Mouse (Mus musculus) heart, adult 11 months (tissue): ENCODE data around the gene Tango6.
"Not testable (repeated sequence)": the region's sequence is repeated elsewhere in the genome, so short reads cannot be mapped to it uniquely, and the experiment has no call there.

Experiments
- DNase-seq: peaks from one replicate; pipeline ENCODE4 v3.0.0; 2022

Tango6 gene

GRCm38 (mm10) chr8:106761867-106762523, 79.1 kb downstream of the Tango6 start:
- DNase-seq, result no peak

GRCm38 (mm10) chr8:106764529-106764928, 81.7 kb downstream of the Tango6 start:
- no peak for DNase-seq

- no peak for DNase-seq
Observed at GRCm38 (mm10) chr8:106765570-106765969, 82.7 kb downstream of the Tango6 start.

GRCm38 (mm10) chr8:106766736-106767135, 83.9 kb downstream of the Tango6 start:
- DNase-seq, result no peak

- DNase-seq, result peak; percentile 82
Observed at GRCm38 (mm10) chr8:106769147-106769805, 86.4 kb downstream of the Tango6 start.

DNA sequence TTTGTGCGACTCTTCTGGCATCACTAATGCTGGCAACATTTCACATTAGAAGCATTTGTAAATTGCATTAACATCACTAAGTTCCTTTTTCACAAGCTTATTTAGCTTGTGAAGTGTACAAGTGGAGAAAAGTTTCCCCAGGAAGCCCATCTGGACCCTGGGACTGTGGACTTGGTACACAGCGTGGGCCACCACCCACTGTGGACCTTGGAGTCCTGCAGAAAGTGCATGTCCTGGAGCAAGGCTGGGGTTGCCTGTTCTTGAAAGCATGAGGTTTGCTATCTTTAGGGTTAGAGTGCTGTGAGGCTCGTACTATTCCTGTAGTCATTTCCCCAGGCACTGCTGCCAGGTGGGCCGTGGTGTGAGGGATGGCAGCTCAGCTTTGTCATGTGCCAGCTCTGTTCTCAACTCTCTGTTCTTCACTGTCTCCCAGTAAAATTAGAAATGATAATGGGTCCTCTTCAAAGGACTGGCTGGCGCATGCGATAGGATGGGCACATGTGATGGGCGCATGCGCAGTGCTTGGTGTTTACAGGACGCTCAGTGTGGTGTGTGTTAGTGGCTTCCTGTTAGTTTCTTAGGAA, 87.8 kb downstream of the Tango6 start:
- peak; percentile 98 for DNase-seq

- DNase-seq, result no peak
Observed at GRCm38 (mm10) chr8:106772094-106772493, 89.2 kb downstream of the Tango6 start.

GRCm38 (mm10) chr8:106772501-106772900, 89.6 kb downstream of the Tango6 start:
- no peak for DNase-seq

DNA sequence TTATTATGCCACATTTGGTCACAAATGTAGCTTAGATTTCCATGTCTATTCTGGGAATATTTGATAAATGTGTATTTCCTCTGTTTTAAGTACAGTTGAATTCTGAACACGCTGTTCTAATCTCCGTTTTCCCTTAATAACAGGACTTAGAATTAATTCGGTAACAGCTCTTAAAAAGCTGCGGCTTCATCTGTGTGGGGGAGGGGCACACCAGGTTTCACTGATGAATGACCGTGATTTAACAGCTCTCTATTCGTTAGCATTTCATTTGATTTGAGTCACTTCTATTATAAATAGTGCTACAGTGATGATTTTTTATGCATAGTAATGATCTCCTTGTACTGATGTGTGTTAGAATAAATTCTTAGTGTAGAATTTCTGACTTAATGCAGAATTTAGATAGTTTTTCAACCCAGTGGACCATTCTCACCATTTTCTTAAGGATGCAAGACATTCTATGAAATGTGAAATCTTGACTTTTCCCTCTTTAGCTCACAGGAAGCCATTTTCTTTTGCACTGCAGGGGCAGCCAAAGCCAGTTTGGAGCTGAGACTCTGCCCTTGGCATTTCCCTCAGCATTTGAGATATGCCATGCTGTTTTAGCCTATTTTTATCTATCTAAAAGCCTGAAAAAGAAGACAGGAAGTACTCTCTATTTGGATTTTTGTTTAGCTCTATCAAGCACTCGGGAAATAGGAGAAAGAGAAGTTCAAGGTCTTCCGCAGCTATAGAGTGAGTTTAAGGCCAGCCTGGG, 91.9 kb downstream of the Tango6 start:
- peak; percentile 6 for DNase-seq

DNA sequence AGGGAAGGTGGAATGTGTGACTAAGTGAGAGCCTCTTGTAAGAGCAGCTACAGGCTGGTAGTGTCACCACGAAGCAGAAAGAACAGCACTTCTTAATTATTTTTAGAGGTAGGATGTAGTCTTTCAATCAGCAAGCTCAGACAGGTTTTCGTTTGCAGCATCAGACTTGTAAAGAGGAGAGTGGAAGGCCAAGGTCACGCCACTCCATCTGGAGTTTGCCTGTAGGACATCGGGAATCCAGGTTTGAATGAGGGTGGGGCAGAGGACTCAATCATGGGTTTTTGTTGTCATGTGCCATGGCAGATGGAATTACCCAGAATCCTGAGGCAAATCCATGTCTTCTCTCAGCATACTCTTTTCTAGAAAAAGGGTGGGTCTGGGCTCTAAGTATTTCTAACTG, 106.8 kb downstream of the Tango6 start:
- no peak for DNase-seq

DNA sequence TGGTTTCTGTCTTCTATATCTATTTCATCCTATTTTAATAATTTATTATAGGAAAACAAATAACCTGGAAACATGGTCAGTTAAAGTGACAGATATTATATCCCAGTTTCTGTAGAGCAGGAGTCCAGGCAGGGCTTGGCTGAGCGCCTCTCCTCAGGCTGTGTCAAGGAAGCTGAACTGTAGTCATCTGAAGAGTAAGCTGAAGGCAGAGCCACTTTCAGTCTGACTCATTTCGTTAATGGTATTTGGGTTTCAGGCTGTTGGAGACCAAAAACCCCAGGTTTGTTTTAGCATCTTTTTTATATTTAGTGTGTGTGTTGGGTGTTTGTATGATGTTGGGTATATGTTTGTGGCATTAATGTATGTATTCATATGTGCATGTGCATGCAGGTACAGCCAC, 112.0 kb downstream of the Tango6 start:
- DNase-seq, result no peak

GRCm38 (mm10) chr8:106799821-106800220, 117.0 kb downstream of the Tango6 start:
- DNase-seq, result no peak

DNA sequence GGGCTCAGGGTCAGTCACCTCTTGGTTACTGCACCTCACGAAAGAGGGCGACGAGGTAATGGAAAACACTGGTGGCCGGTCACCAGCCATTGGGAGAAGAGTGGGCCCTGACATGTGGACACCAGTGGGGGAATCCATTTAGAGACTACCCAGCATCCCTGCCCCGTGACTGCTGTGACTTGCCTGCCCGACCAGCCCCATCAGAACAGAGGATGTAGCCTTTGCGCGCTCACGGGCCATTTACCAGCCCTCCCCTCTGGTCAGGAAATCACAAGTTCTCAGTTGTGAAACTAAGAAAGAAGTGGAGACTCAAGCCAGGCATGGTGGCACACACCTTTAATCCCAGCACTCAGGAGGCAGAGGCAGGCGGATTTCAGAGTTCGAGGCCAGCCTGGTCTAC, 118.4 kb downstream of the Tango6 start:
- peak; percentile 95 for DNase-seq

DNA sequence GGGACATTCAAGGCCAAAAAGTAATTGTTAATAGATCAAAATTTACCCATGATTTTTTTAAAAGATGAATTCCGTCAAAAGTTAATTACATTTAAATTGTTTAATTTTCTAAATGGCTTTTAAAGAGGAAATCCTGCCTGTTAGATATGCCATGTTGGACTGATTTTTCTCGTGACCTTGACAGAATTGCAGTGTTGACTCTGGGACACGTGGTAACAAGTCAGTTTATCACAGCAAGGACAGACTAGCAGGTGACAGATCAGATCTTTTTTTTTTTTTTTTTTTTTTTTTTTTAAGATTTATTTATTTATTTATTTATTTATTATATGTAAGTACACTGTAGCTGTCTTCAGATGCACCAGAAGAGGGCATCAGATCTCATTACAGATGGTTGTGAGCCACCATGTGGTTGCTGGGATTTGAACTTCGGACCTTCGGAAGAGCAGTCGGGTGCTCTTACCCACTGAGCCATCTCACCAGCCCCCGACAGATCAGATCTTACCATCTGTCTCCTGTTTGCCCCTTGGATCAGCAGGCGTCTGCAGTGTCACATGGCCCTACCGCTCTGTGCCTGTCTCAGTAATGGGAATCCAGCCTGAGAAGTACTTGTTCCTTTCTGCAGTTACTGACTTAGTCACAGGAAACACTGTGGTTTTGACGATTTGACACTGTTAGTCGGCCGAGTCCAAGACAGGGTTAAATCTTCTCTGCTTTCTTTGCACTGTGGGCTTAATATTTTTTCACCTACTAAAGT, 119.7 kb downstream of the Tango6 start:
- DNase-seq, result not testable (repeated sequence)

GRCm38 (mm10) chr8:106805859-106806258, 123.0 kb downstream of the Tango6 start:
- peak; percentile 79 for DNase-seq

DNA sequence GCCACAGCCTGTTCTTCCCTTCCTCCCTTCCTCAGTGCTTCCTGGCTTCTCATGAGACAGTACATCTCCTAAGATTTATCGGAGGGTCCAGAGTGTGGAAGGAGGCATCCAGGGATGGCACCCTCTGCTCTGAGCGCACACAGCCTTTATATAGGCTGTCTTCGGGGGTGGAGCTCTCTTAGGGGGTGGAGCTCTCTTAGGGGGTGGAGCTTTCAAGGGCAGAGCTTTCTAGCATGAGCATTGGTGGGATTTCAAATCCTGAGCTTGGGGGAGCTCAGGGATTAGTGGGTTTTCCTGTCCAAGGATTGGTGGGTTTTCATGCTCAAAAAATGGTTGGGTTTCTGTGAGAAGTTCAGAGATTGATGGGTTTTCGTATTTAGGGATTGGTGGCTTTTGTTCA, 124.6 kb downstream of the Tango6 start:
- no peak for DNase-seq

DNA sequence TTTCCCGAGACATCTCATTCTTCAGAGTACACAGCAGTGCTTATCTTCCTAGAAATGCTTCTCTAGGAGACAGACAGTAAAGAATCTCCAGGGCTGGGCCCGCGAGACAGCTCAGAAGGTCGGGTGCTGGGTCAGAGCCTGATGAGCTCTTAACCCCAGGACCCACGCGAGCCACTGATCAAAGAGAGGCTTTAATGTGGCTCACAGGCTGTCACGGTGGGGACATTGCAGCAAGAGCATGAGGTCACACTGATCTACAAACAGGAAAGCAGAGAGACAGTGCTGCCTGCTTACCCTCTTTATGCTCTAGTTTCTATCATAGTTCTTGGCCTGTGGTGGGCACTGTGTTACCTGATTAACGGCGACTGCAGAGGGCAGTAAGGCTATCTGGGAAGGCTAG, 126.9 kb downstream of the Tango6 start:
- peak; percentile 67 for DNase-seq

GRCm38 (mm10) chr8:106810406-106810805, 127.5 kb downstream of the Tango6 start:
- DNase-seq, result peak; percentile 66

DNA sequence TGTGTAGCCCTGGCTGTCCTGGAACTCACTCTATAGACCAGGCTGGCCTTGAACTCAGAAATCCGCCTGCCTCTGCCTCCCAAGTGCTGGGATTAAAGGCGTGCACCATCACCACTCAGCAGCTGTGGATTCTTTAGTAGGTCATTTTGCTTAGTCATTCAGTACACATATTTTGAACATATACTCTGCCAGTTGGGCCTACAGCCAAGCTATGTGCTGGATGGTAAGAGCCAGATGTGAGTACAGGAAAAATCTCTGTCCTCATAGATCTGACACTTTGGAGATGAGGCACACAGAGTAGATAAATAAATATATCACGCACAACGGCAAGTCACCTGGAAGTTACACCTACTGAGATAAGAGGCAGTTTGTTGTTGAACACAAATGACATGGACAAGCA, 129.7 kb downstream of the Tango6 start:
- peak; percentile 66 for DNase-seq

- peak; percentile 84 for DNase-seq
Observed at GRCm38 (mm10) chr8:106816431-106817170, 133.7 kb downstream of the Tango6 start.

GRCm38 (mm10) chr8:106817171-106817545, 134.3 kb downstream of the Tango6 start:
- DNase-seq, result peak; percentile 53
